Mouse (Mus musculus) ES-E14 (cell line): ENCODE results near the gene Bricd5.

ENCODE experiments used
- CHD2 ChIP-seq: IDR thresholded peaks from 2 replicates; pipeline ENCODE4 v1.6.1; 2014; ENCODE audit warnings: mild to moderate bottlenecking, low read depth, low read length, inconsistent platforms
- HCFC1 ChIP-seq: IDR thresholded peaks from 2 replicates; pipeline ENCODE4 v1.6.1; 2012; ENCODE audit warnings: low read length, inconsistent platforms, borderline replicate concordance; ENCODE audit not compliant: insufficient read depth
- MAFK ChIP-seq: IDR thresholded peaks from 2 replicates; pipeline ENCODE4 v1.6.1; 2014; ENCODE audit warnings: mild to moderate bottlenecking, low read depth, low read length, inconsistent platforms; ENCODE audit not compliant: insufficient read depth
- ZC3H11A ChIP-seq: IDR thresholded peaks from 2 replicates; pipeline ENCODE4 v1.6.1; 2012; ENCODE audit warnings: low read depth, mild to moderate bottlenecking, inconsistent platforms, low read length, borderline replicate concordance
- ZNF384 ChIP-seq: IDR thresholded peaks from 2 replicates; pipeline ENCODE4 v1.6.1; 2012; ENCODE audit warnings: low read depth, low read length, inconsistent platforms

DNA sequence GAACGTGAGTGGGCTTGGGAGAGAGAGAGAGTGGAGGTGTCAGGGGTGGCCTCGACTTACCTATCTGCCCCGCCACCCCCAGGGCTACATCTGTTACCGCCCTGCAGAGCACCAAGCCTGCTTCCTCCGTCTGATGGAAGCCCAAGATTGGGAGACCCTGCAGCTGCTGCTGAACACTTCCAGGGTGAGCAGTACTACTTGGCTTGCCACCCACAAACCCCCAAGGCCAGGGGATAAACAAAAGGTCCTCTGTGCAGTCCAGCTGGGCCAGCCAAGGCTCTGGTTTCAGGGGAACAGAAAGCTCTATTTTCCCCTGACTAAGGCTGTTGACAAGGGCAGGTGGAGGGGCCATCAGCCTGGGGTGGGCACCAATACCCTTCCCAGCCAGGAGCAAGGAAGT is 873 bp downstream of the Bricd5 start:
- TF ChIP-seq CHD2 (no peak), MAFK (no peak), ZC3H11A (no peak), HCFC1 (no peak), ZNF384 (no peak)
